Mouse (Mus musculus): ENCODE data around the gene Lst1. TPM values are rescaled to one million over a fixed set of nuclear protein-coding genes. Genes with fewer than 3 reads are reported as not detected.

Lst1 gene
- polyA plus RNA-seq, 1 experiment, result 17.7 TPM

GRCm38 (mm10) chr17:35209785-35210535 is 21.7 kb upstream of the Lst1 start:
- WGBS, result 77% methylated on average over 12 of the region's 12 CpGs
- Histone ChIP-seq H3K27ac (ENCODE audit: insufficient read depth, low read depth, low read length) (no peak overlapping the region), H3K27me3 (replicated peaks; ENCODE audit: control insufficient read depth, insufficient read depth, low read length) (no peaks in the 10 kb centered on the region), H3K4me3 (ENCODE audit: insufficient read depth, low read depth, low read length) (no peak overlapping the region), H3K4me1 (ENCODE audit: control insufficient read depth, insufficient read depth, low read length) (no peaks in the 10 kb centered on the region), H3K36me3 (ENCODE audit: control insufficient read depth, insufficient read depth, low read length) (no peaks in the 10 kb centered on the region)
- DNase-seq, result no peak
- TF ChIP-seq POLR2A (IDR thresholded peaks at IDR 0.05; ENCODE audit: low read depth, low read length), result no peak
- TF ChIP-seq CTCF (conservative IDR thresholded peaks at IDR 0.05; ENCODE audit: insufficient read depth, insufficient read length, low read depth, low read length), result no peak

- Histone ChIP-seq H3K4me1 (ENCODE audit: control insufficient read depth, insufficient read depth, low read length) (no peaks in the 10 kb centered on the region), H3K27me3 (replicated peaks; ENCODE audit: control insufficient read depth, insufficient read depth, low read length) (no peaks in the 10 kb centered on the region), H3K36me3 (ENCODE audit: control insufficient read depth, insufficient read depth, low read length) (no peaks in the 10 kb centered on the region), H3K4me3 (ENCODE audit: insufficient read depth, low read depth, low read length) (no peak overlapping the region), H3K27ac (ENCODE audit: insufficient read depth, low read depth, low read length) (no peak overlapping the region)
- WGBS, result 47% methylated on average over 10 of the region's 10 CpGs
- DNase-seq, result no peak
- TF ChIP-seq POLR2A (IDR thresholded peaks at IDR 0.05; ENCODE audit: low read depth, low read length), result no peak
- TF ChIP-seq CTCF (conservative IDR thresholded peaks at IDR 0.05; ENCODE audit: insufficient read depth, insufficient read length, low read depth, low read length), result no peak
These were observed 17.1 kb upstream of the Lst1 start for GRCm38 (mm10) chr17:35205380-35205769.

GRCm38 (mm10) chr17:35204494-35205379 is 16.5 kb upstream of the Lst1 start, which contains the start of gene Lta:
TSS of gene Lta (minus strand) at chr17:35205351.
- Histone ChIP-seq H3K36me3 (ENCODE audit: control insufficient read depth, insufficient read depth, low read length) (no peaks in the 10 kb centered on the region), H3K4me1 (ENCODE audit: control insufficient read depth, insufficient read depth, low read length) (no peaks in the 10 kb centered on the region), H3K4me3 (ENCODE audit: insufficient read depth, low read depth, low read length) (no peak within 1 kb of the TSS), H3K27me3 (replicated peaks; ENCODE audit: control insufficient read depth, insufficient read depth, low read length) (no peaks in the 10 kb centered on the region), H3K27ac (ENCODE audit: insufficient read depth, low read depth, low read length) (no peak within 1 kb of the TSS)
- TF ChIP-seq POLR2A (IDR thresholded peaks at IDR 0.05; ENCODE audit: low read depth, low read length), result no peak
- no peak for DNase-seq
- WGBS, result 64% methylated on average over 20 of the region's 20 CpGs

- Histone ChIP-seq H3K4me3 (ENCODE audit: insufficient read depth, low read depth, low read length) (no peak overlapping the region), H3K4me1 (ENCODE audit: control insufficient read depth, insufficient read depth, low read length) (no peaks in the 10 kb centered on the region), H3K27ac (ENCODE audit: insufficient read depth, low read depth, low read length) (no peak overlapping the region), H3K27me3 (replicated peaks; ENCODE audit: control insufficient read depth, insufficient read depth, low read length) (no peaks in the 10 kb centered on the region), H3K36me3 (ENCODE audit: control insufficient read depth, insufficient read depth, low read length) (no peaks in the 10 kb centered on the region)
- WGBS, result 72% methylated on average over 4 of the region's 4 CpGs
- TF ChIP-seq CTCF (conservative IDR thresholded peaks at IDR 0.05; ENCODE audit: insufficient read depth, insufficient read length, low read depth, low read length), result no peak
- TF ChIP-seq POLR2A (IDR thresholded peaks at IDR 0.05; ENCODE audit: low read depth, low read length), result no peak
- DNase-seq, result no peak
These were observed 14.2 kb upstream of the Lst1 start for GRCm38 (mm10) chr17:35202442-35202841.

GRCm38 (mm10) chr17:35201787-35202186 is 13.5 kb upstream of the Lst1 start, which contains the start of gene Tnf:
TSS of gene Tnf (minus strand) at chr17:35202007.
- no peaks in the 10 kb centered on the region for H3K27me3 ChIP-seq (replicated peaks; ENCODE audit: control insufficient read depth, insufficient read depth, low read length)
- DNase-seq, result peak; percentile 58
- H3K4me3 ChIP-seq (ENCODE audit: insufficient read depth, low read depth, low read length), result peak within 1 kb of the TSS; percentile 11; the same call in 1 of the 2 replicates
- no peak within 1 kb of the TSS for H3K27ac ChIP-seq (ENCODE audit: insufficient read depth, low read depth, low read length)
- TF ChIP-seq POLR2A (IDR thresholded peaks at IDR 0.05; ENCODE audit: low read depth, low read length) (no peak), CTCF (conservative IDR thresholded peaks at IDR 0.05; ENCODE audit: insufficient read depth, insufficient read length, low read depth, low read length) (no peak)
- 25% methylated on average over 13 of the region's 13 CpGs for WGBS
- H3K36me3 ChIP-seq (ENCODE audit: control insufficient read depth, insufficient read depth, low read length), result no peaks in the 10 kb centered on the region
- H3K4me1 ChIP-seq (ENCODE audit: control insufficient read depth, insufficient read depth, low read length), result no peaks in the 10 kb centered on the region

- Histone ChIP-seq H3K27me3 (replicated peaks; ENCODE audit: control insufficient read depth, insufficient read depth, low read length) (no peaks in the 10 kb centered on the region), H3K4me1 (ENCODE audit: control insufficient read depth, insufficient read depth, low read length) (no peaks in the 10 kb centered on the region)
- WGBS, result 66% methylated on average over 11 of the region's 11 CpGs
These were observed 12.9 kb upstream of the Lst1 start for GRCm38 (mm10) chr17:35201128-35201527.

GRCm38 (mm10) chr17:35200398-35200797 is 12.2 kb upstream of the Lst1 start:
- TF ChIP-seq POLR2A (IDR thresholded peaks at IDR 0.05; ENCODE audit: low read depth, low read length) (no peak), CTCF (conservative IDR thresholded peaks at IDR 0.05; ENCODE audit: insufficient read depth, insufficient read length, low read depth, low read length) (no peak)
- Histone ChIP-seq H3K27ac (ENCODE audit: insufficient read depth, low read depth, low read length) (no peak overlapping the region), H3K4me3 (ENCODE audit: insufficient read depth, low read depth, low read length) (no peak overlapping the region), H3K4me1 (ENCODE audit: control insufficient read depth, insufficient read depth, low read length) (no peaks in the 10 kb centered on the region), H3K27me3 (replicated peaks; ENCODE audit: control insufficient read depth, insufficient read depth, low read length) (no peaks in the 10 kb centered on the region), H3K36me3 (ENCODE audit: control insufficient read depth, insufficient read depth, low read length) (no peaks in the 10 kb centered on the region)
- WGBS, result 84% methylated on average over 11 of the region's 11 CpGs
- DNase-seq, result peak; percentile 18

More at GRCm38 (mm10) chr17:35201128-35201527, 12.9 kb upstream of the Lst1 start:
- Histone ChIP-seq H3K36me3 (ENCODE audit: control insufficient read depth, insufficient read depth, low read length) (no peaks in the 10 kb centered on the region), H3K27ac (ENCODE audit: insufficient read depth, low read depth, low read length) (no peak overlapping the region), H3K4me3 (ENCODE audit: insufficient read depth, low read depth, low read length) (peak overlapping the region; percentile 11; the same call in 1 of the 2 replicates)
- TF ChIP-seq CTCF (conservative IDR thresholded peaks at IDR 0.05; ENCODE audit: insufficient read depth, insufficient read length, low read depth, low read length) (no peak), POLR2A (IDR thresholded peaks at IDR 0.05; ENCODE audit: low read depth, low read length) (no peak)
- DNase-seq, result no peak

All from kidney, adult 2 months (tissue).